Mouse (Mus musculus) lung, embryonic 16.5 days (tissue): ENCODE measurements around the gene Spopl. TPM values are rescaled to one million over a fixed set of nuclear protein-coding genes. Genes with fewer than 3 reads are reported as not detected.
"Not testable (repeated sequence)": the region's sequence is repeated elsewhere in the genome, so short reads cannot be mapped to it uniquely, and the experiment has no call there.

Experiments used
- ATAC-seq: fragments of 200-750 bp; cut with Nextera tagmentation; 2 replicates; pipeline ENCODE4 v1.8.0; 2017; ENCODE audit warnings: low read depth, mild to moderate bottlenecking, moderate library complexity
- H3K27ac ChIP-seq: fragments of 300-500 bp; sonication (generic); 2 replicates; pipeline ENCODE4 v1.5.1; 2014; ENCODE audit warnings: mild to moderate bottlenecking, control low read depth, low read length
- H3K27me3 ChIP-seq: fragments of 300-500 bp; sonication (generic); 2 replicates; pipeline ENCODE4 v1.6.1; 2014; ENCODE audit warnings: low read depth, low read length, mixed read lengths; ENCODE audit not compliant: control insufficient read depth, insufficient read depth
- H3K36me3 ChIP-seq: fragments of 300-500 bp; sonication (generic); 2 replicates; pipeline ENCODE4 v1.6.1; 2014; ENCODE audit warnings: low read length; ENCODE audit not compliant: control insufficient read depth, insufficient read depth
- H3K4me1 ChIP-seq: fragments of 300-500 bp; sonication (generic); replicated peaks from 2 replicates; pipeline ENCODE4 v1.6.1; 2014; ENCODE audit warnings: low read length, mixed read lengths; ENCODE audit not compliant: control insufficient read depth, insufficient read depth
- H3K4me2 ChIP-seq: fragments of 300-500 bp; sonication (generic); 2 replicates; pipeline ENCODE4 v1.6.1; 2014; ENCODE audit warnings: low read depth, low read length, control low read depth
- H3K4me3 ChIP-seq: fragments of 300-500 bp; sonication (generic); 2 replicates; pipeline ENCODE4 v1.5.1; 2014; ENCODE audit warnings: mild to moderate bottlenecking, low read length, control low read depth
- H3K9ac ChIP-seq: fragments of 300-500 bp; sonication (generic); 2 replicates; pipeline ENCODE4 v1.6.1; 2014; ENCODE audit warnings: low read length, control low read depth
- H3K9me3 ChIP-seq: fragments of 300-500 bp; sonication (generic); 2 replicates; pipeline ENCODE4 v1.6.1; 2016; ENCODE audit warnings: low read length; ENCODE audit not compliant: control insufficient read depth
- WGBS: fragments of 180-500 bp; shearing (Covaris S2); extraction: QIAGEN DNeasy Blood & Tissue Kit; methylation state at CpG from one replicate; pipeline ENCODE4 v1.1.7; 2014; 5-methylcytosine and 5-hydroxymethylcytosine counted together
- polyA plus RNA-seq: library from polyadenylated mRNA; unstranded; fragments of >200 nt; fragmentation: Nextera tagmentation; extraction: Ambion mirVana; gene quantifications from 2 replicates; pipeline ENCODE4 v1.2.1, GENCODE M21; 2015

Gene Spopl
- 10.2 and 10.4 TPM in 2 replicates for polyA plus RNA-seq

DNA sequence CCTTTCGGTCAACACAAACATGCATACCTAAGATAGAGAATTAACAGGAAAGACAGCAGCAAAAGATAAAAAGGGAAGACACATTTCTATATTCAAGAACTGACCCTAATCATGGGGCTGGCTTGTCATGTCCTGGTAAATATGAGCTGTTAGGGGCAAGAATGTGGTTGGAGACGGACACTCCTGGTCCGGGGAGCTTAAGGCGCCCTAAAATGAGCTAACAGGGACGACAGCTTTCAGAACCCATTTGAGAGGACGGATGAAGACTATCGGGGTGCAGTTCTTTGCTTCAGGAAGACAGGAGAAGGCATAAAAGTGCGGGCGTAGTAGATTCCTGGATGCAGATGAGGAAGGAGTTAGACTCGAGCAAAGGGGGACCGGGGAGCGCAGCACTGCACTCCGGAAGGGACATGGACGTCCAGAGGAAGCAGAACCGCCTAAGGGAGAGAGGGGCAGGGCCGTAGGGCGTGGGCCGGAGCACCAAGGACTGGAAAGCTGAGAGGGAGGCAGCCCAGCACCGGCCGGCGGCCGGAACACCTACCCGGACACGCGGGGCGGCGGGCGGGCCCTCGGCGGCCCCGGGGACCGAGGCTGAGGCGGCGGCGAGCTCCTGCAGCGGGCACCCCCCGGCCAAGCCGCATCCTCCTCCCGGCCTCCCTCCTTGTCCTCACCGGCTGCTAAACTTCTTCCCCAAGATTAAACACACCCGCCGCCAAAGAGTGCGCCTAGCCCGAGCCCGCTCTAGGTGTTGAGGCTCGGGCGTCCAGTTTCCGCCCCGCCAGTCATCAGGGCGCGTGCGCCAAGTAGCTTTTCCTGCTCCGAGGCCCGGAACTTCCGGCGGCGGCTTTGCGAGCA lies at the start of gene Spopl:
Gene Spopl, minus strand, starts transcription at position 805 of the 855 bp plus-strand sequence.
- peaks cover 13% of the 10 kb centered on the region for H3K4me1 ChIP-seq
- H3K27ac ChIP-seq = peak within 1 kb of the TSS; percentile 86
- peak; percentile 92 for ATAC-seq
- no peaks in the 10 kb centered on the region for H3K36me3 ChIP-seq
- peak within 1 kb of the TSS; percentile 94 for H3K9ac ChIP-seq
- under 1% methylated on average over 58 of the region's 58 CpGs for WGBS
- no peaks in the 10 kb centered on the region for H3K9me3 ChIP-seq
- H3K4me2 ChIP-seq = peak within 1 kb of the TSS; percentile 77
- peak within 1 kb of the TSS; percentile 94 for H3K4me3 ChIP-seq
- H3K27me3 ChIP-seq = no peaks in the 10 kb centered on the region

DNA sequence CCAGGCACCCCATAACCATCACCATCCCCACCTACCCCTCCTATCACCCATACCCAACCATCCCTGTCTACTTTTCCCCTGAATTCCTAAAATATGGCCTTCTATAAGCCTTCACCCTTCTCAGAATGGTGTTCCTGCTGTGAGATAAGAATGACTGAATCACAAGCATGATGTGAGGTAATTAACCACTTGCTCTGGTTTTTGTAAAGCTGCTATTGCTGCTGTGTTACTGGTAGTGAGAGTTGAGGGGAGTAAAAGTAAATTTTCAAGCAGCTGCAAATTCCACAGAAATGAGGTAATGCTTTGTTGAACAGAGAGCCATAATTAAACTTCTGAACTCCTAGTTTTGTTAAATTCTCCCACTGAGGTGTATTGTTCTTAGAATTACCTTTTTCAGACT lies 48.2 kb upstream of the Spopl start:
- ATAC-seq = no peak
- H3K9me3 ChIP-seq = no peaks in the 10 kb centered on the region

DNA sequence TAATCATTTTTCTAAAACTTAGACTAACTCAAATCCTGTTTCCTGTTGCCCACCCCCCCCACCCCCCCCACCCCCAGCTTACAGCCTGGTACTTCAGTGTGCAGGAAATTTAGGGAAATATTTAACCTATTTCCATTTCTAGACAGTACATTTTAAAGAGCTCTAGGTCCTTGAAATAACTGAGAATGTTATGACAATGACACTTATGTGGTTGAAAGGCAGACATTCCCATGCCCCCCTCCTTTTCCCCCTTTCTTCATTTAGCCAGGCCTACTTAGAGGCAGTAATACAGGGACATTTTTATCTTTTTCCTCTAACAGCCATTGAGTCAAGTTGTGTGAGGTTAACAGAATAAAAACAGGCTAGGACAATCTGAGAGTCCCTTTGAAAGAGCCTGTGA lies 46.1 kb upstream of the Spopl start:
- Histone ChIP-seq H3K4me2 (no peak overlapping the region), H3K4me1 (no peaks in the 10 kb centered on the region), H3K27ac (no peak overlapping the region), H3K9ac (no peak overlapping the region), H3K27me3 (no peaks in the 10 kb centered on the region), H3K36me3 (no peaks in the 10 kb centered on the region), H3K4me3 (no peak overlapping the region), H3K9me3 (no peaks in the 10 kb centered on the region)
- ATAC-seq = peak; percentile 61

More for the DNA sequence above, 48.2 kb upstream of the Spopl start:
- Histone ChIP-seq H3K27ac (no peak overlapping the region), H3K36me3 (no peaks in the 10 kb centered on the region), H3K9ac (no peak overlapping the region), H3K27me3 (no peaks in the 10 kb centered on the region), H3K4me2 (no peak overlapping the region), H3K4me3 (no peak overlapping the region), H3K4me1 (no peaks in the 10 kb centered on the region)

GRCm38 (mm10) chr2:23605391-23605790 lies 33.5 kb upstream of the Spopl start:
- no peaks in the 10 kb centered on the region for H3K27me3 ChIP-seq
- ATAC-seq = no peak
- no peak overlapping the region for H3K27ac ChIP-seq
- H3K4me3 ChIP-seq = no peak overlapping the region
- H3K4me1 ChIP-seq = no peaks in the 10 kb centered on the region
- no peak overlapping the region for H3K9ac ChIP-seq
- no peak overlapping the region for H3K4me2 ChIP-seq
- no peaks in the 10 kb centered on the region for H3K36me3 ChIP-seq
- H3K9me3 ChIP-seq = no peaks in the 10 kb centered on the region

- H3K27me3 ChIP-seq = no peaks in the 10 kb centered on the region
- H3K9ac ChIP-seq = no peak overlapping the region
- H3K4me1 ChIP-seq = no peaks in the 10 kb centered on the region
- H3K27ac ChIP-seq = no peak overlapping the region
- no peak overlapping the region for H3K4me2 ChIP-seq
- H3K9me3 ChIP-seq = no peaks in the 10 kb centered on the region
- H3K36me3 ChIP-seq = no peaks in the 10 kb centered on the region
- WGBS = 34% methylated on average over 2 of the region's 2 CpGs
- no peak overlapping the region for H3K4me3 ChIP-seq
- ATAC-seq = no peak
Observed at GRCm38 (mm10) chr2:23588769-23589168, 16.9 kb upstream of the Spopl start.

DNA sequence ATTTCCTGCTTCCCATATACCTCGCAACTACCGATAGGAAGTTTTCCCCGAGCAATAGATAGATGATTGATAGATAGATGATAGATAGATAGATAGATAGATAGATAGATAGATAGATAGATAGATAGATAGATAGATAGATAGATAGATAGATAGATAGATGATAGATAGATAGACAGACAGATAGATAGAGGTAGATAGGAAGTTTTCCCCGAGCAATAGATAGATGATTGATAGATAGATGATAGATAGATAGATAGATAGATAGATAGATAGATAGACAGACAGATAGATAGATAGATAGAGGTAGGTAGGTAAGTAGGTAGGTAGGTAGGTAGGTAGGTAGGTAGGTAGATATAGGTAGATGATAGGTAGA lies 239 bp upstream of the Spopl start:
- H3K4me3 ChIP-seq = peak overlapping the region; percentile 94
- H3K9me3 ChIP-seq, H3K27me3 ChIP-seq, ATAC-seq, H3K36me3 ChIP-seq, H3K27ac ChIP-seq: not testable (repeated sequence)
- H3K4me2 ChIP-seq = peak overlapping the region; percentile 77
- peaks cover 13% of the 10 kb centered on the region for H3K4me1 ChIP-seq
- peak overlapping the region; percentile 94; the same call in 1 of the 2 replicates for H3K9ac ChIP-seq
- 11% methylated on average over 4 of the region's 4 CpGs for WGBS

- Histone ChIP-seq H3K4me2 (peak overlapping the region; percentile 77), H3K4me3 (peak overlapping the region; percentile 94), H3K27ac (no peak overlapping the region), H3K4me1 (peaks cover 13% of the 10 kb centered on the region), H3K9me3 (no peaks in the 10 kb centered on the region), H3K27me3 (no peaks in the 10 kb centered on the region), H3K9ac (peak overlapping the region; percentile 94), H3K36me3 (no peaks in the 10 kb centered on the region)
- ATAC-seq = no peak
- WGBS = 61% methylated on average over 4 of the region's 4 CpGs
Observed at GRCm38 (mm10) chr2:23570563-23570962, 1.3 kb downstream of the Spopl start.

- no peak overlapping the region for H3K4me2 ChIP-seq
Observed at GRCm38 (mm10) chr2:23568775-23569174, 3.1 kb downstream of the Spopl start.

DNA sequence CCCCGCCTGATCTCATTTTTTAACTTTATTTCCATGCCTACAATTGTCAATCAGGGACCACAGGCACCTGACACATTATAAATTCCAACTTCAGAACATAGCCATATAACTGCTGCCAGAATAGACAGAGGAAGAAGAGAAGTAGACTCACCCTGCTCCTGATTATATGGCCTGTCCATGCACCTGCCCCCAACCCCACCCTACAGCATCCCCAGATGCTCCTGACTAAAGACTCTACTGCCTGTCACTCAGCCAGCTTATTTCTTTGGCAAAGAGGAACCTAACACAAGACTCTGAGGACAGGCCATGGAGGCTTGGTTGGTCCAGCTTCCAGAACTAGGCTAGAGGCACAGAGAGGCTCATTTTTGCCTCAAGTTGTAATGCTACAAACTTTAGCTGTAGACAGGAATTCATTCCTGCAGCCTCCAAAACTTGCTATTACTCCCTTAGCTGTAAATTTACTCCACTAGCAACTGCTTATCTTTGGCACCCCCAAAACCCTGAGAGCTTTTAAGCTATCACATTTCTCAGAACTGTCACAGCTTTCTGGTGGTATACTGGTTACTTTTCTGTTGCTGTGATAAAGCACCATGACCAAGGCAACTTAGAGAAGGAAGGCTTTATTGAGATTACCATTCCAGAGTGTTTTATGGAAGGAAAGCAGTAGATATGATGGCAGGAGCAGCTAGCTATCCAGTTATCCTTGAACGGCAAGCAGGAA lies 6.7 kb downstream of the Spopl start:
- H3K9ac ChIP-seq = no peak overlapping the region
- H3K27ac ChIP-seq = no peak overlapping the region
- no peaks in the 10 kb centered on the region for H3K27me3 ChIP-seq
- ATAC-seq = no peak
- H3K4me2 ChIP-seq = no peak overlapping the region
- H3K4me3 ChIP-seq = no peak overlapping the region
- H3K36me3 ChIP-seq = no peaks in the 10 kb centered on the region; the same call in 1 of the 2 replicates
- H3K4me1 ChIP-seq = peaks cover 7% of the 10 kb centered on the region
- 83% methylated on average over 2 of the region's 2 CpGs for WGBS
- no peaks in the 10 kb centered on the region for H3K9me3 ChIP-seq

More at GRCm38 (mm10) chr2:23568775-23569174, 3.1 kb downstream of the Spopl start:
- no peaks in the 10 kb centered on the region for H3K27me3 ChIP-seq
- no peak overlapping the region for H3K4me3 ChIP-seq
- no peak overlapping the region for H3K9ac ChIP-seq
- H3K36me3 ChIP-seq = no peaks in the 10 kb centered on the region
- no peaks in the 10 kb centered on the region for H3K9me3 ChIP-seq
- 57% methylated on average over 1 of the region's 1 CpGs for WGBS
- peaks cover 13% of the 10 kb centered on the region for H3K4me1 ChIP-seq
- no peak overlapping the region; the same call in 1 of the 2 replicates for H3K27ac ChIP-seq
- peak; percentile 66; the same call in 1 of the 2 replicates for ATAC-seq
